1 mouse cellular context compared by ENCODE assay signal in the genomic region with DNA sequence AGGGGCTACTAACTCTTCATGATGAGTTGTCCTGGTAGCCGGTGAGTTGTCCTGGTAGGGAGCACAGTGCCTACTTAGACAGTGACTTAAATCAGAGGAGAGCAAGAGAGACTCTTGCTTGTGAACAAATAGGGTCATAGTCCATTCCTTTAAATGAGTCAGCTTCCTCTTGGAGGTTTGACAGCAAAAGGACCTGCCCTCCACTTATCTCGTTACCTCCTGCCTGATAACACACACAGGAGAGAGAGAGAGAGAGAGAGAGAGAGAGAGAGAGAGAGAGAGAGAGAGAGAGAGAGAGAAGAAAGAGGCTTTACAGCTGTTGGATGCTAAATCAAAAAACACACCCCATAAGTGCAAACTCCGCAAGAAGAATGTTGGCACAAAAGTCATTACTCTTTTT.
TF ChIP-seq lines count a peak whose summit lies in the region.

A gene (minus strand): TSS at position 84 of the 400 bp plus-strand sequence.

TF ChIP-seq in MEL, 35 proteins besides CTCF, POLR2A, EP300 and RAD21 (continued from another document):
- TF ChIP-seq POLR2AphosphoS5 (IDR thresholded peaks at IDR 0.05; ENCODE audit: borderline replicate concordance, low read depth, low read length) (no peak), TCF12 (IDR thresholded peaks at IDR 0.05; ENCODE audit: low read depth, low read length) (no peak), SIN3A (IDR thresholded peaks at IDR 0.05; ENCODE audit: low read length) (no peak), ZKSCAN1 (IDR thresholded peaks at IDR 0.05; ENCODE audit: low read depth, low read length) (no peak)
